Mouse (Mus musculus) forebrain, embryonic 13.5 days (tissue): ENCODE measurements around the gene Msh3. TPM values are rescaled to one million over a fixed set of nuclear protein-coding genes. Genes with fewer than 3 reads are reported as not detected.

ENCODE experiments used
- ATAC-seq: fragments of 200-750 bp; cut with Nextera tagmentation; 2 replicates; pipeline ENCODE4 v1.8.0; 2017
- H3K27ac ChIP-seq: fragments of 300-500 bp; sonication (generic); 2 replicates; pipeline ENCODE4 v1.5.1; 2015; ENCODE audit warnings: inconsistent platforms, mild to moderate bottlenecking, moderate library complexity
- H3K27me3 ChIP-seq: fragments of 300-500 bp; sonication (generic); 2 replicates; pipeline ENCODE4 v1.6.1; 2015; ENCODE audit warnings: mild to moderate bottlenecking, inconsistent platforms
- H3K36me3 ChIP-seq: fragments of 300-500 bp; sonication (generic); 2 replicates; pipeline ENCODE4 v1.6.1; 2015; ENCODE audit warnings: mild to moderate bottlenecking, inconsistent platforms; ENCODE audit not compliant: poor library complexity, severe bottlenecking
- H3K4me1 ChIP-seq: fragments of 300-500 bp; sonication (generic); 2 replicates; pipeline ENCODE4 v1.6.1; 2015; ENCODE audit warnings: inconsistent platforms
- H3K4me2 ChIP-seq: fragments of 300-500 bp; sonication (generic); 2 replicates; pipeline ENCODE4 v1.6.1; 2015; ENCODE audit warnings: inconsistent platforms, mild to moderate bottlenecking, moderate library complexity
- H3K4me3 ChIP-seq: fragments of 300-500 bp; sonication (generic); 2 replicates; pipeline ENCODE4 v1.5.1; 2015; ENCODE audit warnings: mild to moderate bottlenecking, inconsistent platforms
- H3K9ac ChIP-seq: fragments of 300-500 bp; sonication (generic); 2 replicates; pipeline ENCODE4 v1.6.1; 2015; ENCODE audit warnings: mild to moderate bottlenecking, inconsistent platforms
- H3K9me3 ChIP-seq: fragments of 300-500 bp; sonication (generic); replicated peaks from 2 replicates; pipeline ENCODE4 v1.6.1; 2016; ENCODE audit warnings: inconsistent platforms
- whole genome bisulfite sequencing: fragments of 180-500 bp; shearing (Covaris S2); methylation state at CpG from one replicate; pipeline ENCODE4 v1.1.7; 2015; 5-methylcytosine and 5-hydroxymethylcytosine counted together
- polyA plus RNA-seq: library from polyadenylated mRNA; unstranded; fragments of >200 nt; fragmentation: Nextera tagmentation; extraction: Ambion mirVana; gene quantifications from 2 replicates; pipeline ENCODE4 v1.2.1, GENCODE M21; 2015

Msh3 gene
- polyA plus RNA-seq, 1 experiment from 2014 or later = 28.5 TPM

DNA sequence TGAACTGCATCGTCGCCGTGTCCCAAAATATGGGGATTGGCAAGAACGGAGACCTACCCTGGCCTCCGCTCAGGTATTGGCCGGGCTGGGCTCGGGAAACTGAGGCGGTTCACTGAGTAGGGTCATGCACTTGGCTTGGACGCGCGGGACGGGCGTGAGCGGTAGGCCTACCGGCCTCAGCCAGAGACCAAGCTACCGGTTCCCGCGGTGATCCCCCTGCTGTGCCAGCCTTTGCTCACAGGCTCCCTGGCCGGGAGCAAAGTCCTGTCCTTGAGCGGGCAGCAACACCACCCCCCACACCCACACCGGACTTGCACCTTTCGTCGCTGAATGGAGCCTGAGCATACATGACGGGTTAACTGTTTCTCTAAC lies 455 bp upstream of the Msh3 start:
- peak; percentile 54; the same call in 1 of the 2 replicates for ATAC-seq

DNA sequence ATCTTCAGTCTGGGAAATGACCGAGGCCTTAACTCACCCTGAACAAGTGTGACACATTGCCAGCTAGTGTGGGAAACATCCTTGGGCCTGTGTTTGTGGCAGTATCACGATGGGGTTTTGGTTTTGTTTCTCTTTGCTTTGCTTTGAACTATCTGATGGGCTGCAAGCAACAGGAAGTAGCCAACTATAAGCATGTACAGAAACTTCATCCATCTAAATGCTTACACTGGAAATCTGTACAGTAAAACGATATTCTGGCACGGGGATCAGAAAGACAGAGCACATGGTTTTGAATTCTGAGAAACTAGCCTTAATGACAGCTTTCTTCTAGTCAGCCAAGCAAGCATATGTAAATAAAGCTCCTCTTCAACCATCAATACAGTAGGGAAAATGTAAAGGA lies 847 bp downstream of the Msh3 start:
- H3K4me1 ChIP-seq = peaks cover 27% of the 10 kb centered on the region
- peak overlapping the region; percentile 70 for H3K9ac ChIP-seq
- peak overlapping the region; percentile 92 for H3K27ac ChIP-seq
- 27% methylated on average over 4 of the region's 4 CpGs for WGBS
- H3K36me3 ChIP-seq = peaks cover 10% of the 10 kb centered on the region
- peak overlapping the region; percentile 96 for H3K4me2 ChIP-seq
- no peaks in the 10 kb centered on the region for H3K9me3 ChIP-seq
- no peaks in the 10 kb centered on the region for H3K27me3 ChIP-seq
- peak overlapping the region; percentile 65 for H3K4me3 ChIP-seq
- ATAC-seq = no peak

More for the DNA sequence above, 455 bp upstream of the Msh3 start:
- Histone ChIP-seq H3K27ac (0 out of 2 replicates have a peak overlapping the region, but pooled peaks have one; percentile 41), H3K4me1 (peaks cover 27% of the 10 kb centered on the region), H3K36me3 (peaks cover 8% of the 10 kb centered on the region), H3K9me3 (no peaks in the 10 kb centered on the region), H3K27me3 (no peaks in the 10 kb centered on the region), H3K9ac (peak overlapping the region; percentile 73), H3K4me3 (peak overlapping the region; percentile 65), H3K4me2 (peak overlapping the region; percentile 96)
- WGBS = 1% methylated on average over 24 of the region's 24 CpGs

DNA sequence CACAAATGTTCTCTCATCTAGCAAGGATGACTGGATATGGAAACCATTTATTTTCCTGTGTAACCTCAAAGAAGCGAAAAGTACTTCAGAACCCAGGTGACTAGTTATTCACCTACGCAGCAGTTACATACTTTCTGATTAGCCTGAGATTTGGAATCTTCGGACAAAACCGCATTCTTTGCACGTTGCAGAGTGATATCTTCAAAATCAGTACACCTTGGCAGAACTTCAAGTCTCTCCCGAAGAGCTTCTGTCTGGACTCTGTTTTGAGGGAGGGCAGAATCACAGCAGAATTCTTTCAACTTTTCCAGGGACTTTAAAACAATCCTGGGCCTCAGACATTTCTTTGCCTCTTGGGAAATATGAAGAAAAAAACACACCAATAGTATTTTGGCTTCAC lies 3.7 kb downstream of the Msh3 start:
- Histone ChIP-seq H3K9me3 (no peaks in the 10 kb centered on the region), H3K27me3 (no peaks in the 10 kb centered on the region), H3K4me2 (no peak overlapping the region), H3K4me1 (peaks cover 19% of the 10 kb centered on the region), H3K4me3 (no peak overlapping the region), H3K9ac (no peak overlapping the region), H3K36me3 (peaks cover 34% of the 10 kb centered on the region), H3K27ac (no peak overlapping the region)
- WGBS = 98% methylated on average over 6 of the region's 6 CpGs
- no peak for ATAC-seq

- Histone ChIP-seq H3K4me1 (no peaks in the 10 kb centered on the region), H3K9ac (no peak overlapping the region), H3K4me2 (no peak overlapping the region), H3K4me3 (no peak overlapping the region), H3K27ac (no peak overlapping the region), H3K27me3 (no peaks in the 10 kb centered on the region), H3K9me3 (no peaks in the 10 kb centered on the region), H3K36me3 (peaks cover 69% of the 10 kb centered on the region)
- no peak for ATAC-seq
- 82% methylated on average over 5 of the region's 5 CpGs for WGBS
Observed at GRCm38 (mm10) chr13:92346338-92346737, 8.5 kb downstream of the Msh3 start.

DNA sequence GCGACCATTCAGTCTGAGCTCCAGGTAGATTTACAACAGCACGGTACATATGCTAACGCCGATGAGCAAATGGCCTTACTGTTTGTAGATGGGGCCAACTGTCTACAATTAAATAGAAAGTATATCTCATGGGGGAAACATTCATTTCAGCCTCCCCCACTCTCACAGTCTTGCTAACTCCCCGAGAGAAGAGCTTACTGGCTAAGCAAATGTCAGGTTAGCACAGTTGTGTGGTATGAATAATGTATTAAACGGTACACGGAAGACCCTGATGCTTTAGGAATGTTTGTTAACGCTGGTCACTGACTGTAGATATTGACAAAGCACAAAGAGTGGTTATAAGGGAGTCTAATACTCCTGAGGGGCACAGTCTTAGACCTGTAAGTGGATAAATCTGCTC lies 10.8 kb downstream of the Msh3 start:
- no peaks in the 10 kb centered on the region for H3K27me3 ChIP-seq
- peaks cover 75% of the 10 kb centered on the region for H3K36me3 ChIP-seq
- H3K27ac ChIP-seq = no peak overlapping the region
- H3K4me3 ChIP-seq = no peak overlapping the region
- no peaks in the 10 kb centered on the region for H3K9me3 ChIP-seq
- no peak overlapping the region for H3K9ac ChIP-seq
- 93% methylated on average over 8 of the region's 8 CpGs for WGBS
- H3K4me1 ChIP-seq = no peaks in the 10 kb centered on the region
- no peak overlapping the region for H3K4me2 ChIP-seq
- no peak for ATAC-seq

- no peaks in the 10 kb centered on the region for H3K9me3 ChIP-seq
- H3K36me3 ChIP-seq = peaks cover 54% of the 10 kb centered on the region
- WGBS = 96% methylated on average over 3 of the region's 3 CpGs
- no peaks in the 10 kb centered on the region for H3K4me1 ChIP-seq
- no peak overlapping the region for H3K27ac ChIP-seq
- no peak for ATAC-seq
- H3K9ac ChIP-seq = no peak overlapping the region
- H3K4me3 ChIP-seq = no peak overlapping the region
- H3K27me3 ChIP-seq = no peaks in the 10 kb centered on the region
- no peak overlapping the region for H3K4me2 ChIP-seq
Observed at GRCm38 (mm10) chr13:92339787-92340186, 15.0 kb downstream of the Msh3 start.

- Histone ChIP-seq H3K9me3 (no peaks in the 10 kb centered on the region), H3K4me1 (no peaks in the 10 kb centered on the region), H3K27me3 (no peaks in the 10 kb centered on the region), H3K4me3 (no peak overlapping the region), H3K4me2 (no peak overlapping the region), H3K27ac (no peak overlapping the region), H3K36me3 (peaks cover 35% of the 10 kb centered on the region), H3K9ac (no peak overlapping the region)
- WGBS = 87% methylated on average over 6 of the region's 6 CpGs
- no peak for ATAC-seq
Observed at GRCm38 (mm10) chr13:92337773-92338462, 16.9 kb downstream of the Msh3 start.

DNA sequence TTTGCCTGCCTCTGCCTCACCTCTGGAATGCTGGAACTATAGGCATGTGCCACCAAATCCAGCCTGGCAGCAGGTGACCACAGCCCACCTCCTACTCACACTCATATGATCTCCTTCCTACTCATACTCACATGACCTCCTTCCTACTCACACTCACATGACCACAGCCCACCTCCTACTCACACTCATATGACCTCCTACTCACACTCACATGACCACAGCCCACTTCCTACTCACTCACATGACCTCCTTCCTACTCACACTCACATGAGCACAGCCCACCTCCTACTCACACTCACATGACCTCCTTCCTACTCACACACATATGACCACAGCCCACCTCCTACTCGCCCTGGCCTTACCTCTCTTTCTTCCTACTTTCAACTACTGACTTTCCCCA lies 17.9 kb downstream of the Msh3 start:
- WGBS = 94% methylated on average over 1 of the region's 1 CpGs
- H3K4me3 ChIP-seq = no peak overlapping the region
- no peak overlapping the region for H3K27ac ChIP-seq
- no peaks in the 10 kb centered on the region for H3K9me3 ChIP-seq
- ATAC-seq = no peak
- no peaks in the 10 kb centered on the region for H3K4me1 ChIP-seq
- no peaks in the 10 kb centered on the region for H3K27me3 ChIP-seq
- no peak overlapping the region for H3K4me2 ChIP-seq
- H3K36me3 ChIP-seq = peaks cover 25% of the 10 kb centered on the region
- no peak overlapping the region for H3K9ac ChIP-seq

DNA sequence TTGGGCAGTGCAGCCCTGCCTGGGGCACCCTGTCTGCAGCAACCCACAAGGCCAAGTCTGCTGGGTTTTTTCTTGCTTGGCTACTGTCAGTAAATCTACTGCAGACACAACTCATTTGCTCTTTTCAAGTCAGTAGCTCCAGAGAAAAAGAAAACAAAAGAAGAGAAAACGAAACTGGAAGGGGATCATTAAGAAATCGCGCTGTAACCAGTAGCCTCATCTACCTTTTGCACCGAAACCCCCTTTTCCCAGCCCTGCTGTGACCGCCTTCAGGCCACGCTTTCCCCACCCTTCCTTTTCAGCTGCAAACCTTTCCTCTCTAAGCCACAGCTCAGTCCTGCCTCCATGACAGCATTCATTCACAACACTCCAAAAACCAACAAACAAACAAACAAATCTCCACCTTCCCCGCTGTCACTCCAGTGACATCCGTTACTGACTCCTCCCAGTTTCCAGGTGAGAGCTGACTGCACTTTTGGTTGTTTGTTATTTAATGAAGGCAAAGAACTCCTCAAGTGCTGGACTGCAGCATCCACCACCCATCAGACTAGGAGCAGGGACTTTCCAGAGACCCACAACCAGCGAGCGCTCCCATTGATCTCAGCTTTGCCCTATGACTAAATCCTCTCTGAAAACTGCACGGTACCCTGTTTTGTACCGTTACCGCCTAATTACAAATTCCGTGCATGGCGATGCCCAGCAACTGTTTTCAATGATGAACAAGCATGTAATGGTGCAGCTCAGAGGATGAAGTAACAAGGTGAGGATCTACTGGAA lies 22.5 kb downstream of the Msh3 start:
- Histone ChIP-seq H3K4me3 (no peak overlapping the region), H3K9me3 (no peaks in the 10 kb centered on the region), H3K4me2 (no peak overlapping the region), H3K9ac (no peak overlapping the region), H3K36me3 (peaks cover 23% of the 10 kb centered on the region; the same call in 1 of the 2 replicates), H3K27ac (no peak overlapping the region), H3K4me1 (no peaks in the 10 kb centered on the region), H3K27me3 (no peaks in the 10 kb centered on the region)
- 83% methylated on average over 15 of the region's 15 CpGs for WGBS
- ATAC-seq = no peak

GRCm38 (mm10) chr13:92330621-92331020 lies 24.2 kb downstream of the Msh3 start:
- Histone ChIP-seq H3K9ac (no peak overlapping the region), H3K27me3 (no peaks in the 10 kb centered on the region), H3K9me3 (no peaks in the 10 kb centered on the region), H3K27ac (no peak overlapping the region), H3K4me2 (no peak overlapping the region), H3K4me1 (no peaks in the 10 kb centered on the region), H3K36me3 (peaks cover 16% of the 10 kb centered on the region; the same call in 1 of the 2 replicates), H3K4me3 (no peak overlapping the region)
- 91% methylated on average over 3 of the region's 3 CpGs for WGBS
- no peak for ATAC-seq

- Histone ChIP-seq H3K27ac (no peak overlapping the region), H3K27me3 (no peaks in the 10 kb centered on the region), H3K4me1 (no peaks in the 10 kb centered on the region), H3K9ac (no peak overlapping the region), H3K4me2 (no peak overlapping the region), H3K4me3 (no peak overlapping the region), H3K36me3 (peaks cover 19% of the 10 kb centered on the region; the same call in 1 of the 2 replicates), H3K9me3 (no peaks in the 10 kb centered on the region)
- no peak for ATAC-seq
- WGBS = 92% methylated on average over 2 of the region's 2 CpGs
Observed at GRCm38 (mm10) chr13:92328000-92328399, 26.8 kb downstream of the Msh3 start.

- no peak overlapping the region for H3K9ac ChIP-seq
- 85% methylated on average over 5 of the region's 5 CpGs for WGBS
- no peak for ATAC-seq
- H3K27ac ChIP-seq = no peak overlapping the region
- H3K9me3 ChIP-seq = no peaks in the 10 kb centered on the region
- H3K4me1 ChIP-seq = no peaks in the 10 kb centered on the region
- H3K4me3 ChIP-seq = no peak overlapping the region
- peaks cover 16% of the 10 kb centered on the region; the same call in 1 of the 2 replicates for H3K36me3 ChIP-seq
- no peaks in the 10 kb centered on the region for H3K27me3 ChIP-seq
- H3K4me2 ChIP-seq = no peak overlapping the region
Observed at GRCm38 (mm10) chr13:92326030-92326429, 28.8 kb downstream of the Msh3 start.
